Mouse (Mus musculus) embryo, embryonic 10 days (tissue): Measurements from ENCODE around the gene Spcs2.
"Not testable (repeated sequence)": the region's sequence is repeated elsewhere in the genome, so short reads cannot be mapped to it uniquely, and the experiment has no call there.

Experiments
- DNase-seq: peaks from one replicate; pipeline ENCODE4 v3.0.0-alpha.2; 2015; ENCODE audit warnings: low spot score

The Spcs2 gene

GRCm38 (mm10) chr7:99824649-99825483 is 38.4 kb downstream of the Spcs2 start:
- no peak for DNase-seq

GRCm38 (mm10) chr7:99823045-99823663 is 40.1 kb downstream of the Spcs2 start:
- DNase-seq: no peak

- no peak for DNase-seq
Measured at GRCm38 (mm10) chr7:99822426-99822825, 40.8 kb downstream of the Spcs2 start.

GRCm38 (mm10) chr7:99821953-99822352 is 41.3 kb downstream of the Spcs2 start:
- no peak for DNase-seq

- DNase-seq: not testable (repeated sequence)
Measured at GRCm38 (mm10) chr7:99818181-99818725, 45.0 kb downstream of the Spcs2 start.

DNA sequence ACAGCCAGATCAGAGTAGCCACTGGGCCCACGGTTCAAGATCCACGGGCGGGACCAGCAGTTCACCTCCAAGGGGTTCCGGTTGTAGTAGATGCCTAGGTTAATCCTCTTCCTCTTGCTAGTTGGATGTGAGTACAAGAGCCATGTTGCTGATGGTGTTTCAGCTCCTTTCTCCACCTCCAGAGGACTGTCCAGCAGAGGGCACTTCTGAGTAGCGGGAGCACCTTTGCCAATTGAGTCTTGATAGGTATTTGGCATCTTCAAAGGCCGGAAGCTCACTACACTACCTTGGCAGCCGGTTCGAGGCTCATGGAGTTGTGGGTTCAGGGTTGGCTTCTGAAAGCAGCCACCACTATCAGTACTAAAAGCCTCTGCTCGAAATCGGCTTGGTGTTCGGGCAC is 49.9 kb downstream of the Spcs2 start:
- peak; percentile 24 for DNase-seq

DNA sequence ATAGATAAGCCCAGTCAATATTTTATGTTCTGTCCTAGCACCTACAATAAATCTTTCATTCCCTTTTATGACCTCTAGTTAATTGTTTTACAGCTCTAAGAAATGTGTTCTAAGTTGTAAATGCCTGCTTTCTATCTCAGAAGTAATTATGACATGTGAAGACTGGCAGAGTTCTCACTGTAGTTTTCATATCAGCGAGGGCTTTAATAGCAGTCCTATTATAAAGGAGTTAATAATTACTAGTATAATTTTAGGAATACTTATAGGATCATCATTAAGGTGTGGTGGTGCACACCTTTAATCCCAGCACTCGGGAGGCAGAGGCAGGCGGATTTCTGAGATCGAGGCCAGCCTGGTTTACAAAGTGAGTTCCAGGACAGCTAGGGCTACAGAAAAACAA is 51.6 kb downstream of the Spcs2 start:
- DNase-seq: no peak

- DNase-seq: no peak
Measured at GRCm38 (mm10) chr7:99810814-99811213, 52.4 kb downstream of the Spcs2 start.

GRCm38 (mm10) chr7:99807043-99807442 is 56.2 kb downstream of the Spcs2 start:
- not testable (repeated sequence) for DNase-seq

GRCm38 (mm10) chr7:99805340-99805739 is 57.9 kb downstream of the Spcs2 start:
- DNase-seq: no peak

- DNase-seq: not testable (repeated sequence)
Measured at GRCm38 (mm10) chr7:99804033-99804432, 59.2 kb downstream of the Spcs2 start.

DNA sequence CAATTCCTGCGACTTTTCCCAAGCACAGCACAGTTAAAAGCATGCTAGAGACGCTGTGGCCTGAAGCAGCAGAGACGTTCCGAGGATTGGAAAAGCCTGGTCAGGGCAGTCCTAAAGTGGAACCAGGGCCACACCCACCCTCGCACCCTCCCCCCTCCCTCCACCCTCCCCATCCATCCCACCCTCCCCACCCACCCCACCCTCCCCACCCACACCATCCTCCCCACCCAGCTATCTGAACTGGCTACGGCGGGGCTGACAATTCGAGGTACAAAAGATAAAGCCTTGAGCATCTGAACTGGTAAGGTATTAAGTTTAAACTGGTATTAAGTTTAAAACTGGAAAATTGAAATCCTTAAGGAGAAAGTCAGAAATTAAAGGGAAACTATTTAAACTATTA is 59.7 kb downstream of the Spcs2 start:
- DNase-seq: no peak

- no peak for DNase-seq
Measured at GRCm38 (mm10) chr7:99799118-99799517, 64.1 kb downstream of the Spcs2 start.

DNA sequence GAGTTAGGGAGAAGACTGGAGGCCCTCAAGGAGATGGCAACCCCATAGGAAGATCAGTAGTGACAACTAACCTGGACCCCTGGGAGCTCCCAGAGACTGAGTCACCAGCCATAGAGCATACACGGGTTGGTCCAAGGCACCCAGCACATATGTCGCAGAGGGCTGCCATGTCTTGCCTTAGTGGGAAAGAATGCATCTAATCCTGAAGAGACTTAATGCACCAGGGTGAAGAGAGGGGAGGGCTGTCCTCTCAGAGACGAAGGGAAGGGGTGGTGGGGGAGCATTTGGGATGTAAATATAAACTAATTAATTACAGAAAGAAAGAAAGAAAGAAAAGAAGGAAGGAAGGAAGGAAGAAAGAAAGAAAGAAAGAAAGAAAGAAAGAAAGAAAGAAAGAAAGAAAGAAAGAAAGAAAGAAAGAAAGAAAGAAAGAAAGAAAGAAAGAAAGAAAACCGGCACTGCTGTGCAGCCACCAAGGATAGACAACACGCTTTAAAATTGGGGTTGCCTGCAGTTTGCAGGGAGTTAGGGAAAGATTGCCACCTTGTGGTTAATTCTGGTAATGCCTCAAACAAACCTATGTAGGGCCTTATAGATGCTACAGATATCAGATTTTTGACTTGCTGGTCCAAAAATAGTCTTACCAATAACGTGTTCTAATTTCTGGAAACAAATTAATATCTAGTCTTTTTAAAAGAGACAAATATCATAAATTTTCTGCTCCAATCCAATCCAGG is 65.2 kb downstream of the Spcs2 start:
- DNase-seq: peak; percentile 87

GRCm38 (mm10) chr7:99797261-99797660 is 66.0 kb downstream of the Spcs2 start:
- DNase-seq: no peak

- no peak for DNase-seq
Measured at GRCm38 (mm10) chr7:99796471-99796870, 66.8 kb downstream of the Spcs2 start.

GRCm38 (mm10) chr7:99795192-99795981 is 67.9 kb downstream of the Spcs2 start:
- peak; percentile 41 for DNase-seq

GRCm38 (mm10) chr7:99794096-99794495 is 69.2 kb downstream of the Spcs2 start:
- DNase-seq: no peak

DNA sequence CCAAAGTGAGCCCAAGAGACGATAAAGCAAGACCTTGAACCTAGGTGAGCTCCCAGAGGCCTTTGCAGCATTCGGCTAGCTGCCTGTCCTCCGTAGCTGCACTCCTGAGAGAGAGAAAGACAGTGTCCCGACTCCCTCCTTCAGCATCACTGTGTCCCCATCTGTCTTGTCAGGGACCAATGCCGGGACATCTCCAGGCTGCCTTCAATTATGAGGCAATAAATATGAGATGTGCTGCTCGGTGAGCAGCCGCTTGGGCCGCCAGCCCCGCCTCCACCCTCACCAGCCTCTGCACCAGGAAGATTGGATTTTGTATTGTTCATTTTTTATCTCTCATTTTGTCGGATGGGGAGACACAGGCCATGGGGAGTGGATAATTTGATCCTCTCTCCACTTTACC is 72.4 kb downstream of the Spcs2 start:
- DNase-seq: no peak

DNA sequence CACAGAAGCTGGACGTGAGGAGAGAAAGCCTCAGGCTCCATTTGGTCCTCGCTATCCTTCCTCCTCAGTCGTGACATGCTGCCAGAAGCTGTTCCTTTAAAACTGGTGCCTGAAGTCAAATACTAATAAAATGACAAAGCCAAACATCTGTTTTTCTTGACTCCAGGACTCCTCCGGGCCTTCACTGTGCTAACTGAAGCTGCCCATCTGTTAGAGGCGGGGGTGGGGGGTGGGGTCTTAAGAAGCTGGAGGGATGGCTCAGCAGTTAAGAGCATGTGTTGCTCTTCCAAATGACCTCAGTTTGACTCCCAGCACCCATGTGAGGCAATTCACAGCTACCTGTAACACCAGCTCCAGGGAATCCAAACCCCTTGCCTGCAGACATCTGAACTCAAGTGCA is 74.7 kb downstream of the Spcs2 start:
- peak; percentile 6 for DNase-seq

GRCm38 (mm10) chr7:99787935-99788334 is 75.3 kb downstream of the Spcs2 start:
- no peak for DNase-seq
